Mouse (Mus musculus) small intestine, adult 2 months (tissue): ENCODE data around the gene Fdxacb1. TPM values are rescaled to one million over a fixed set of nuclear protein-coding genes. Genes with fewer than 3 reads are reported as not detected.
A peak's percentile ranks its signal among the peaks of the same experiment; 100 is the strongest.

Experiments
- H3K27ac ChIP-seq: fragments of 200-500 bp; 2 replicates; pipeline ENCODE4 v1.5.1; 2012; ENCODE audit warnings: low read depth, low read length, control low read depth, inconsistent platforms; ENCODE audit not compliant: insufficient read depth
- H3K27me3 ChIP-seq: fragments of 200-500 bp; 2 replicates; pipeline ENCODE4 v1.6.1; 2012; ENCODE audit warnings: mild to moderate bottlenecking, moderate library complexity, low read length, inconsistent platforms; ENCODE audit not compliant: control insufficient read depth, insufficient read depth
- H3K36me3 ChIP-seq: fragments of 200-500 bp; 2 replicates; pipeline ENCODE4 v1.6.1; 2012; ENCODE audit warnings: mild to moderate bottlenecking, low read length, control low read depth, inconsistent platforms; ENCODE audit not compliant: control insufficient read depth, insufficient read depth
- H3K4me1 ChIP-seq: fragments of 200-500 bp; 2 replicates; pipeline ENCODE4 v1.6.1; 2012; ENCODE audit warnings: low read length, inconsistent platforms, mixed read lengths; ENCODE audit not compliant: control insufficient read depth, insufficient read depth, insufficient read length
- H3K4me3 ChIP-seq: fragments of 200-500 bp; 2 replicates; pipeline ENCODE4 v1.5.1; 2012; ENCODE audit warnings: low read depth, mild to moderate bottlenecking, control low read depth, inconsistent platforms, low read length, moderate library complexity
- CTCF ChIP-seq: fragments of 200-500 bp; IDR thresholded peaks from 2 replicates; pipeline ENCODE4 v1.5.1; 2012; ENCODE audit warnings: low read depth, mild to moderate bottlenecking, control low read depth, inconsistent platforms, low read length, moderate library complexity, mixed read lengths; ENCODE audit not compliant: insufficient replicate concordance, insufficient read length; ENCODE audit errors: extremely low read depth
- POLR2A ChIP-seq: fragments of 200-500 bp; IDR thresholded peaks from 2 replicates; pipeline ENCODE4 v1.6.1; 2012; ENCODE audit warnings: low read depth, mild to moderate bottlenecking, control low read depth, inconsistent platforms, low read length, moderate library complexity
- WGBS: fragments of 180-500 bp; shearing (Covaris S2); methylation state at CpG from one replicate; pipeline ENCODE4 v1.1.7; 2018; 5-methylcytosine and 5-hydroxymethylcytosine counted together
- polyA plus RNA-seq: library from polyadenylated mRNA; depleted of rRNA; stranded (reverse); fragments of >200 nt; gene quantifications from 2 replicates; pipeline ENCODE4 v1.2.3, GENCODE M21; 2012; rRNA removed

Fdxacb1 gene
- 2.4 and 2.6 TPM in 2 replicates for polyA plus RNA-seq

DNA sequence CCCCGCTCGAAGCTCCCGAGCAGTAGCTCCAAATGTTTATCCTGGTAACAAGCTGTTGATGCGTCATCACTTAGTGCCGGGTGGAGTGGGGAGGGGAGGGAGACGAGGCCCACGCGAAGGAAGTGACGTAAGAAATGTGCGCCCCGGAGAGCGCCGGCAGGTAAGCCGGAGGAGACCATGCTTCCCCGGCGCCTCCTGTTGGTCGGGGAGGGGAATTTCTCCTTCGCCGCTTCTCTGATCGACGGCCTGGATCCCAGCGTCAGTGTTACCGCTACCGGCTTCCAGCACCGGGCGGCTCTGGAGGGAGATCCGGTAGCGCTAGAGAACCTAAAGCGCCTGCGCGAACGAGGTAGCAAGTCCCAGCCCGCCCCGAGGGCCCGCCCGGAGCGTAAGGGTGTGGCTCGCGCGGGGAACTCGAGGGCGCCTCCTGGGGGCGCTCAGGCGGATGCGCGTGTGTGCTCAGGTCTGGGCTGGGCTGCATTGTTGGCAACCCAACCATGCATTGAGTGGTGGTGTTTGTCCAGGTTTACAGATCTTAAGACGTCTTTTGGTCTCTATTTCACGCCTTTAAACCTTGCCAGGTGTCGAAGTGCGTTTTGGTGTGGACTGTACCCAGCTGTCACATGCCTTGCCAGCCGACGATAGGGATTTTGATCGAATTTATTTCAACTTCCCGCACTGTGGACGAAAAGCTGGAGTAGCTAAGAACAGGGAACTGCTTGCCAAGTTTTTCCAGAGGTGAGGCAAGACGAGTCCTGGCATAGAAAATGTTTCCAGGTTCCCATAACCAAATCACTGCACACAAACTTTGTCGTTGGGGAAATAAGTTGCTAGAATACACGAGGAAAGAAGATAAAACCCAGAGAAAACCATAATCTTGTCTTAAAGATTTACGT is at the start of gene Fdxacb1:
Gene Fdxacb1, plus strand, starts transcription at position 130 of the 896 bp plus-strand sequence.
- Histone ChIP-seq H3K4me3 (peak within 1 kb of the TSS; percentile 91), H3K36me3 (peaks cover 9% of the 10 kb centered on the region), H3K27me3 (no peaks in the 10 kb centered on the region), H3K4me1 (no peaks in the 10 kb centered on the region), H3K27ac (peak within 1 kb of the TSS; percentile 93)
- WGBS = 2% methylated on average over 59 of the region's 59 CpGs
- TF ChIP-seq CTCF (peak; percentile 77), POLR2A (peak; percentile 38)

- Histone ChIP-seq H3K27ac (no peak overlapping the region), H3K4me1 (peaks cover 4% of the 10 kb centered on the region; the same call in 1 of the 2 replicates), H3K36me3 (no peaks in the 10 kb centered on the region), H3K4me3 (no peak overlapping the region), H3K27me3 (no peaks in the 10 kb centered on the region)
- TF ChIP-seq POLR2A = no peak
- no peak for TF ChIP-seq CTCF
- WGBS = 63% methylated on average over 4 of the region's 4 CpGs
Observed at GRCm38 (mm10) chr9:50718878-50719277, 49.2 kb upstream of the Fdxacb1 start.

GRCm38 (mm10) chr9:50721061-50721460 is 47.0 kb upstream of the Fdxacb1 start:
- no peaks in the 10 kb centered on the region for H3K36me3 ChIP-seq
- TF ChIP-seq POLR2A = no peak
- TF ChIP-seq CTCF = no peak
- H3K27me3 ChIP-seq = no peaks in the 10 kb centered on the region
- H3K27ac ChIP-seq = no peak overlapping the region
- 29% methylated on average over 12 of the region's 12 CpGs for WGBS
- H3K4me3 ChIP-seq = no peak overlapping the region
- peaks cover 4% of the 10 kb centered on the region; the same call in 1 of the 2 replicates for H3K4me1 ChIP-seq

GRCm38 (mm10) chr9:50722451-50722911 is 45.6 kb upstream of the Fdxacb1 start:
- no peaks in the 10 kb centered on the region for H3K36me3 ChIP-seq
- no peak overlapping the region for H3K4me3 ChIP-seq
- peaks cover 4% of the 10 kb centered on the region; the same call in 1 of the 2 replicates for H3K4me1 ChIP-seq
- TF ChIP-seq CTCF (no peak), POLR2A (no peak)
- WGBS = 75% methylated on average over 8 of the region's 8 CpGs
- H3K27me3 ChIP-seq = no peaks in the 10 kb centered on the region
- H3K27ac ChIP-seq = no peak overlapping the region

DNA sequence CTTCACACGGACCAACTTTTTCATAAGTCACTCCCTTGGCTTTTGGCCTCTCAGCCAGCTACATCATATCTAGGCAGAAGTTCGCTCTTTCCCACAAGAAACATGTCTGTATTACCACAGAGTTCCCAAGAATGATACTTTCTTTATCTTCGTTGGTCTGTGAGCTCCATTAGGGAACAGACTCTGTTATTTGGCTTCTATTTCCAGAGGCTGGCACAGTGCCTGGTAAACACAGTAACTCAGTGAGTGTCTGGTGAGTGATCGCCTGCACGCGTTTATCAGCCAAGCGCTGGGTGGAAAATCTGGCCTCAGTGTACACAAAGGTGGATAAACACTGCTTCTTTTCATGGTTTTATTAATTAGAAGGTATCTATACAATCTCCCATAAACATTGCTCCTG is 44.6 kb upstream of the Fdxacb1 start:
- H3K27me3 ChIP-seq = no peaks in the 10 kb centered on the region
- peaks cover 10% of the 10 kb centered on the region for H3K4me1 ChIP-seq
- no peak overlapping the region for H3K27ac ChIP-seq
- TF ChIP-seq POLR2A = no peak
- TF ChIP-seq CTCF = no peak
- H3K4me3 ChIP-seq = no peak overlapping the region
- H3K36me3 ChIP-seq = no peaks in the 10 kb centered on the region
- 7% methylated on average over 7 of the region's 7 CpGs for WGBS

GRCm38 (mm10) chr9:50724147-50724546 is 43.9 kb upstream of the Fdxacb1 start:
- 87% methylated on average over 2 of the region's 2 CpGs for WGBS
- peaks cover 10% of the 10 kb centered on the region for H3K4me1 ChIP-seq
- no peak overlapping the region for H3K4me3 ChIP-seq
- no peaks in the 10 kb centered on the region for H3K27me3 ChIP-seq
- TF ChIP-seq POLR2A (no peak), CTCF (no peak)
- no peak overlapping the region for H3K27ac ChIP-seq
- H3K36me3 ChIP-seq = no peaks in the 10 kb centered on the region

DNA sequence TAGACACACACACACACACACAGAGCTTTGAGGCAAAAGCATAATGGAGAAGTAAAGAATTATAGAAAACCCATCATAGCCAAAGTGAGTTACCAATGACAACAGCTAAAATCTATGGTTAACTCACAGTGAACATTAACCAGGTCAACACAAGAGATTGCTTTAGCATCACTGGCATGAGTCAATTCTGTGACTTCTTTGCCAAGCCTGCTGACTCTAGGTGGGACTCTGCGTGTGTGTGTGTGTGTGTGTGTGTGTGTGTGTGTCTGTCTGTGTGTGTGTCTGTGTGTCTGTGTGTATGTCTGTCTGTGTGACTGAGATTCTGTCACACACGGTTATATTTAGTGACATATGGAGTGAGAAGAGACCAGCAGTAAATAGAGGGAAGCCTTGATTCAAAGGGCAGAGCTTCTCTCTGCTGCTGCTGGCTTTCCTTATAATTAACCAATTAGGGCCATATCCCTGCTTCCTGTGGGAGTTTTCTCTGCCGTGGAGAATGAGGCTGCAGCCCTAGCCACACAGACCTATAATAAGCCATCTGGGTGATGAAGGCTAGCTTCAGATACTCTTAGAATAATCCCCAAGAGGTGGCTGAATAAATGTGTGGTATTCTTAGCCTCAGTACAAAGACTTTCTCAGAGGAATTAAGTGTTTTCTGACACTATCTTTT is 43.2 kb upstream of the Fdxacb1 start:
- WGBS = 64% methylated on average over 3 of the region's 3 CpGs
- no peak for TF ChIP-seq POLR2A

More for the DNA sequence above, 43.2 kb upstream of the Fdxacb1 start:
- H3K4me3 ChIP-seq = no peak overlapping the region
- H3K27me3 ChIP-seq = no peaks in the 10 kb centered on the region
- no peak overlapping the region for H3K27ac ChIP-seq
- no peaks in the 10 kb centered on the region for H3K36me3 ChIP-seq
- H3K4me1 ChIP-seq = peaks cover 10% of the 10 kb centered on the region
